Mouse (Mus musculus) naive thymus-derived CD4-positive, alpha-beta T cell, adult 2 months (primary cell): ENCODE results near the gene Akap17b.
A peak's percentile ranks its signal among the peaks of the same experiment; 100 is the strongest.
"Not testable (repeated sequence)": the region's sequence is repeated elsewhere in the genome, so short reads cannot be mapped to it uniquely, and the experiment has no call there.

Experiments used
- DNase-seq: peaks from one replicate; pipeline ENCODE4 v3.0.0-alpha.2; 2011; ENCODE audit warnings: low read depth

Gene Akap17b

DNA sequence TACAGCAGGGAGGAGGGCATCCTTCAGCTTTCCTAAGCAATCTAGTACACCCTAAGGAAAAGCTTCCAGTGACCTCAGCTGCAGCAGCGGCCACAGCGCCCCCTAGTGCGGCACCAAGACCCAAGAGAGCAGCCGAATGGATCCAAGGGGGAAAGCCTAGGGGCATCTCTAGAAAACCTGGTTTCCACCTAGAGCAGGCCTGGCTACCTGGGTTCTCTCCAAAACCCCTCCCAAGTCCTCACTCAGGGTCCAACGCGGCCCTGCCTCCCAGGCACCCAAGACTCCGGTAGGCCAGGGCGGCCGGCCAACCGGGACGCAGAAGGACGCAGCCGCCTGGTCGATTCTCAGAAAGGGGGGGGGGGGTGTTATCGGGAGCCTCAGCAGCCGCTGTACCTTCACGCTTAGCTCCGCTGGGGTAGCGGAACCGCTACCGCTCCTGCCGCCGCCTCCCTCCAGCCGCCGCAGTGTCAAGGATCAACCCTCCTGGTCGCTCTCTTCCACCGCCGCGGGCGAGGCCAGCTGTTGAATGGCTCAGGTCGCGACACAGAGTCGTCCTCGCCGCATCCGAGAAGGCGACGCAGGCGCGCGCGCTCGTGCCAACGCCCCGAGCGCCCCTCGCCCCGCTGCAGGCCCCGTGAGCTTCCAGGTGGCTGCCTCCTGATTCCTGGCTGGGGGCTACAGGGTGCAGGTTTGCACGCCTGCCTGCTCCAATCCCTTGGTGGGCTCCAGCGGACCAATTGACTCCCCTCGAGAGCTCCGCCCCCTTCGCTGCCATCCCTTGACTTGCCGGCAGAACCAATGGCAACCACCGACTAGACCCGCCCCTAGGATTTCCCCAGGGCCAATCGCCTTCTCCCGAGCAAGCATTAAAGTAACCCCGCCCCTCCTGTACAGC, at the start of gene Akap17b:
Gene Akap17b (minus strand): TSS at position 739 of the 895 bp plus-strand sequence.
- DNase-seq, result peak; percentile 87

GRCm38 (mm10) chrX:36691365-36691764, 46.2 kb upstream of the Akap17b start:
- DNase-seq, result no peak

DNA sequence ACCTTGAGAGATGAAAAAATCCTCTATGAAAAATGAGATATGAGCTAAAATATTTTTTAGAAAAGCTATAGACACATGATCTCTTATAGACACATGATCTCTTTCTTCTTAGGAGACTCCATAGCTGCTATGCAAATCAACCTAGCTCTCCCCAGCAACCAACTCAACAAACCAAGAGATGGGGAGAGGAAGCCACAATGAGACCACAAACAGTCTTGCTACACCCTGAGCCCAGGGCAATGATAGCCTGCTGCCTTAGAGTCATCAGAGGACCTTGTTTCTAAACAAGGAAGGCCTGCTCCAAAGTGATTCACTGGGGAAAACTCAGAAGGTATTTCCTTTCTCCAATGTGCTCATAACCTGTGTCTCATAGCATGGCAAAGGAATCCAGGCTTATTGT, 44.5 kb upstream of the Akap17b start:
- peak; percentile 43 for DNase-seq

- no peak for DNase-seq
Observed at GRCm38 (mm10) chrX:36676836-36677235, 31.6 kb upstream of the Akap17b start.

GRCm38 (mm10) chrX:36672708-36673107, 27.5 kb upstream of the Akap17b start:
- no peak for DNase-seq

DNA sequence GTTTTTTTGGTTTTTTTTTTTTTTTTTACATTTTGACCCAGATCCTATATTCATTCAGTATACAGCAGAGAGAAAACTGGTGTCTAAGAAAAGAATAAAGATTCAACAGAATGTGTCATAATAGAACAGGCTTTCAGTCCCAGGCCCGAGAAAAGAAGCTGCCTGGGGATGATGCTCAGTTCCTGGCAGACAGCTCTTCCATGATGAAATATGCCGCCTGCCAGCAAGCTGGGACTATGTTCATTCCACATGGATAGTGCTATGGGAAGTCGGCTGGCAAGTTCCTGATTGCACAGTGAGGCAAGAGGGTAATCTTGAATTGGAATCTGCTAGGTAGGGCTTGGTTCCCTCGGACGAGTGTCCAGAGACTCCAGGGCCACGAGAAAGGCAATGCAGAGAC, 5.1 kb downstream of the Akap17b start:
- DNase-seq, result no peak

- peak; percentile 28 for DNase-seq
Observed at GRCm38 (mm10) chrX:36630771-36631170, 14.4 kb downstream of the Akap17b start.

DNA sequence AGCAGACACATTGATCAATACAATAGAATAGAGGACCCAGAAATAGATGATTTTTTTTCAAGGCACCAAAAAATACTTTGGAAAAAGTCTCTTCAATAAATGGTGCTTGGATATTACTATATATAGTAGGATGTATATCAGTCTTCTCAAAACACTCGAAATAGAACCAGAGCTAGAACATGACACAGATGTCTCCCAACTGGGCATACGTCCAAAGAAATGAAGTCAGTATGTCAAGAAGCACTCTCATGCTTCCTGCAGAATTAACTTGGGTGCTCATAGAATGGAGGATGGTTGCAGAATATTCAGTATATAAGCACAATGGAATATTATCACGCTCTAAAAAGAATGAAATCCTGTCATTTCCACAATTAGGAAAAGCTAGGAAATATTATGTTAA, 17.1 kb downstream of the Akap17b start:
- no peak for DNase-seq

DNA sequence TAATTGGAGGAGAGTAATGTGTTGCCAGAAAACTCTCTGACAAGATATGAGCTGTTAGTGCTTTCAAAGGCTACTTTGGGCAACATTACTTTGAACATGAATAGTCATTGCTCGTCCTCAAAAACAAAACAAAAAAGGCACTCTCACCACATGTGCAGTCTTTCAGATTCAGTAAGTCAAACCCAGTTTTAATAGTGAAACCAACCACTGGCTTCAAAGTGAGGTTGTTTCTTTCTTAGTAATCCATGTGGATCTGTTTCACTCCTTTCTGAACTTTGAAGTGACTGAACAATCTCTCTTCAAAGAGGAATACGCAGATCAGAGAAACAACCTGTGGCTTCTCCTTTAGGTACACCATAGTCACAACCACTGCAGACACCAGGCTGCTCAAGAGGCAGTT, 36.1 kb downstream of the Akap17b start:
- DNase-seq, result no peak

DNA sequence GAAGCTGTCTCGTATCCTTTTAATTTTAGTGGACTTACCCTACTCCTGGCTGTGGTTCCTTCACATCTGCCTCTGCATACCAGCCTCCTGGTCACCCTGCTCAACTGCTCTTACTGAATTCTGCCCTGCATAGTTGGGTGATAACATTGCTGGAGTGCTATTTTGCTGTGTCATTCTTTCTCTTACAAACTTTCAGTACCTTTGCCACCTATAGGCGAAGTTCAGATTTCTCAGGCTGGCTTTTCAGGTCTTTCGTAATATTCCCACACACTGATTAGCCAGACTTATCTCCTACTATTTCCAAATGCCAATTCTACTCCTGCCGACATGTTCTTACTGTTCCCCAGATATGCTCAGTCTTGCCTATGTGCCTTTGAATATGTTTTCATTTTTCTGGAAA, 41.2 kb downstream of the Akap17b start:
- DNase-seq, result no peak

- no peak for DNase-seq
Observed at GRCm38 (mm10) chrX:36602926-36603325, 42.3 kb downstream of the Akap17b start.

- no peak for DNase-seq
Observed at GRCm38 (mm10) chrX:36600066-36600465, 45.1 kb downstream of the Akap17b start.

DNA sequence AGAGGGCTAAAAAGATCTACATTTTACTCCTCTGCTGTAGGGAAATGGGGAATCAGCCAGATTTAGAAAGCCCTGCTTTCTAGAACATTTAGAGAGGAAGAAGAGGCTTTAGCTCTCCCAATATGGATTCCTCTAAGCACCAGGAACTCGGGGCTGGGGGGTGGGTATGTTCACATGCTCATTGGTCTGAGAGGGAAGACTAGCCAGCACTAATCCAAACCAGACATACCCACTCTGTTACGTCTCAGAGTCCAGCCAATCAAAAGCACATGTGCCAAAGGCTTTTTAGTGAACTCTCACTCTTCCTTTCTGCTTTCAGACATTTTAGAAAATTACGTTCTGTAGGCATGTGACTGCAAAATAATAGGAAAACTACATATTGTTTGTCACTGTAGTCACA, 45.5 kb downstream of the Akap17b start:
- no peak for DNase-seq

DNA sequence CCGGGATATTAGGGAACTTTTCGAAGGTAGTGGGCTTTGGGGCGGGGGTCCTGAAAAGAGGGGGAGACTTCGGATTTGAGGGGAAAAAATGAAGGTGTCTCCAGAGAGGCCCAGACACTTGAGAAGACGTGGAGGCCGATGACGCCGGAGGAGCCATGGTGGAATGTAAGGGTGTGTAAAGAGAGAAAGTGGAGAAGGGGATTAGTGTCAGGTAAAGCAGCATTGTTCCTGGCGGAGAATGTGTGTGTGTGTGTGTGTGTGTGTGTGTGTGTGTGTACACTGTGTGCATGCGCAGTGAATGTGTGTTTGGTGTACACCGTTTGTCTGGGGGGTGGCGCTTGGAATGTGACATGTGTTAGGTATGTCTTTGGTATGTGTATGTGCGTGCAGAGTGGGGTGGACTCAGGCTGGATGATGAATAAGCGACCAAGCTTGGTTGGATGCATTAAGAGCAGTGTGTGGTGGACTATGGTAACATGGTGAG, 46.3 kb downstream of the Akap17b start:
- peak; percentile 33 for DNase-seq

DNA sequence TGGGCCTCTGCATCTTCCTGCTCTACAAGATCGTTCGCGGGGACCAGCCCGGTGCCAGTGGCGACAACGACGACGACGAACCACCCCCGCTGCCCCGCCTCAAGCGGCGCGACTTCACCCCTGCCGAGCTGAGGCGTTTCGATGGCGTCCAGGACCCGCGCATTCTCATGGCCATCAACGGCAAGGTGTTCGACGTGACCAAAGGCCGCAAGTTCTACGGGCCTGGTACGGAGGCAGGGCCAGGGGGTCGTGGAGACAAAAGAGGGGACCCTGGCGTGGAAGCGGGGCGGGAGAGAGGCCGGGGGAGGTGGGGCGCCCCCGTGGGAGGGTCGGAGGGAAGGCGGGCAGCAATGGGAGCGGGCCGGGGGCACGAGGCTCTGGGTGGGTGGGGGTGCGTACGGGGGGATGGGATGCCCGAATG, 46.8 kb downstream of the Akap17b start:
- no peak for DNase-seq

DNA sequence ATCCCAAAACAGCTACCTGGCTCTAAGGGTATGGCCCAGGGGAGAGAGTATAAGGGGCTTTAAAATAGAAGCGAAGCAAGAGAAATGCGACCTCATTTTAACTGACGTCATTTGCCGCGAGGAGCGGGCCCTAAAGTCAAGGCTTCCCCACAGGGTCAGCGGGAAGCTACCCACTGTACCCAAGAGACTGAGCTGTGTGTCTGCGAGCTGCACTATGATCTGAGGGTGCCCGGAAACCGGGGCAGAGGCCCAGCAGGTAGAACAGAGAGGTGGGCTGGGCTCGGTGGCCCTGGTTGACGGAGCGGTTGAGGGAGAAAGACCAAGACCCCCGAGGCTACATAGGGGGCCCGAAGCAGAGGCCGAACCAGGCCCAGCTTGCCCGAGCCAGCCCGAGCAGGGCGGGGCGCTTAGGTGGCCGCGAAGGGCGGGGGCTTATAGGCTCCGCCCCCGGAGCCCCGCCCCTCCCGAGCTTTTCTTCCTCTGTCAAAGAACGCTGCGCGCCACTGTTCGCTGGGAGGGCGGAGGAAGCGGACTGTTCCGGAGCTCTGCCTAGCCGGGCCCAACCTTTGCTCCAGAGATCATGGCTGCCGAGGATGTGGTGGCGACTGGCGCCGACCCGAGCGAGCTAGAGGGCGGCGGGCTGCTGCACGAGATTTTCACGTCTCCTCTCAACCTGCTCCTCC, 47.3 kb downstream of the Akap17b start, which contains the start of gene Pgrmc1:
Gene Pgrmc1 (plus strand): TSS at position 500 of the 683 bp plus-strand sequence.
- peak; percentile 91 for DNase-seq

DNA sequence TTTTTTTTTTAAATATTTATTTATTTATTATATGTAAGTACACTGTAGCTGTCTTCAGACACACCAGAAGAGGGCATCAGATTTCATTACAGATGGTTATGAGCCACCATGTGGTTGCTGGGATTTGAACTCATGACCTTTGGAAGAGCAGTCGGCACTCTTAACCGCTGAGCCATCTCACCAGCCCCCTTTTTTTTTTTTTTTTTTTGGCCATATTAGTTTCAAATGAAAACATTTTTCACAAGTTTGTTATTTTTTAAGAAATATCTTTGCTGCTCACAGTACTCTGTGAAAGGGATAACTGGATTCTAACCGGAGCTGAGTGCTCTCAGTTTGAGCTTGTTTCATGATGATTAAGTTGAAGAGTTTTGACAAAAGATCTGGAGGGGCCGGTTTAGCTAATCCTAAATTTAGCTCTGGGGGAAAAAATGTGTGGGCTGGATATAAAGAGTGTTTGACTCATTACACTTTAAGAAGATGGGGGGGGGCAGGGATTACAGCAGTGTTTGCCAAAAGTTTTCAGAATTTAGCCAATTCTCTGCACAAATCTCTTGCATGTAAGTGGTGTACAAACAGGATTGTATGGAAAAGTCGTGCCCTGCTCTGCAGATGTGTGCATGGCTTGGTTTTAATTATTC, 48.6 kb downstream of the Akap17b start:
- DNase-seq, result not testable (repeated sequence)

DNA sequence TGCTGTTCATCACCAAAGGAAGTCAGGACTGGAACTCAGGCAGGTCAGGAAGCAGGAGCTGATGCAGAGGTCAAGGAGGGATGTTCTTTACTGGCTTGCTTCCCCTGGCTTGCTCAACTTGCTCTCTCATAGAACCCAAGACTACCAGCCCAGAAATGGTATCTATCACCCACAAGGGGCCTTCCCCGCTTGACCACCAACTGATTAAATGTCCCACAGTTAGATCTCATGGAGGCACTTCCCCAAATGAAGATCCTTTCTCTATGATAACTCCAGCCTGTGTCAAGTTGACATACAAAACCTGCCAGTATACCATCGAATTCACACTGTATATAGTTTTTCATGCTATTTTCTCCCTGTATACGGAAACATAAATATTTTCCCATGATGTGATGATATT, 49.9 kb downstream of the Akap17b start:
- no peak for DNase-seq

DNA sequence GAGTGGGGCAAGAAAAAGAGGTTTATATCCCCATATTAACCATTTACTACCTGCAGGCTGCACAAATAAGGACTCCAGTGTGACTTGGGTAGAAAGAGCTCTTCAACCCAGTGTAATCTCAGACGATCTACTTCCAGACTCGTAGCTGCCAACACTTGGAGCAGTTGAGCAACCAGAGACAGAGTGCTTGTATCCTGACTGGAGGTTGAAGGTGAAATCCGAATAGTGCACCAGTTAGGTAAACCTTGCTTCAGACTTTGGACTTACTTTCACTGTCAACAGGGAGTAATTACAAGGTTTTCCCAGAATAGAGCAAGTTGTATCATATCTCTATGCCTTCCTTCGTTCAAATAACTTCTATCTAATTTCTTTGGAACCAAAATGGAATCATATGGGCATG, 53.7 kb downstream of the Akap17b start:
- DNase-seq, result no peak

DNA sequence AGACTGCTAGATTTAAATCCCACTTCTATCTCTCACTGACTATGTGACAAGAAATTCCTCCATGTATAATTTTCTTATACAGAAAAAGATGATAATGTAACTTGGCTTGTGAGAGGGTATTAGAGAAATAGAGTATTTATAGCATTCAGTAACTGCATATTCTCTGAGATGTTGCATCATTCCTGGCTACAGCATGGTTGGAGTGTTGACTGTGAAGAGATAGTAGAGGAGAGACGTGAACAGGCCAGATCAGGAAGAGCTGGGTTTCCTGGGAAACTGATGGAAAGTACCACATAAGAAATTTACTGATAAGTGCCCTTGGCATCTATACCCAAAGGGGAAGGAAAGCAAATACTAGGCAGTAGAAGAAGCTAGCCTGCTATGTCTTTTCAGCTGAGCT, 54.1 kb downstream of the Akap17b start:
- no peak for DNase-seq

- DNase-seq, result no peak
Observed at GRCm38 (mm10) chrX:36590266-36590665, 54.9 kb downstream of the Akap17b start.
